Mouse (Mus musculus) cerebellum, adult 18-20 months (tissue): ENCODE results near the gene Gm5890.
"Not testable (repeated sequence)": the region's sequence is repeated elsewhere in the genome, so short reads cannot be mapped to it uniquely, and the experiment has no call there.

Experiments used
- DNase-seq, 2 experiments: peaks; one replicate each; pipeline ENCODE4 v3.0.0; 2021

Gm5890 gene

DNA sequence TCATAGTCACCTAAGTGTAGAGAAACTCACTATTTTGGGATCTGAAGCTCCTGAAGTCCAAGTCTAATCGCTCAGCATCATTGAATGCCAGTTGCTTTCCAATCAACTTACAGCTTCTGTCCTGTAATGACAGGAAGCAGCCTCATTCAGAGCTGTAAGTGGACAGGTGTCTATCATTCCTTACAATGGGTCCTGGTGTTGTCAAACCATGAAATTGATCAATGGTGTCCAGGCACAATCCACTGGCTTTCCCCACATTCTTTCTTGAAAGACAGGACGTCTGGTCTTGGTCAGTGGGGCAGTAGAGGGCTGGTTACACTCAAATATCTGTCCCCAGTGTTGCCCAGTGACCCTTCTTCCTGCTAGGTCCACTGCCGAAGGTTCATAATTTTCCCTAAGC, at the start of gene Gm5890:
TSS of gene Gm5890 (minus strand) at position 101 of the 400 bp plus-strand sequence.
- not testable (repeated sequence) for DNase-seq

DNA sequence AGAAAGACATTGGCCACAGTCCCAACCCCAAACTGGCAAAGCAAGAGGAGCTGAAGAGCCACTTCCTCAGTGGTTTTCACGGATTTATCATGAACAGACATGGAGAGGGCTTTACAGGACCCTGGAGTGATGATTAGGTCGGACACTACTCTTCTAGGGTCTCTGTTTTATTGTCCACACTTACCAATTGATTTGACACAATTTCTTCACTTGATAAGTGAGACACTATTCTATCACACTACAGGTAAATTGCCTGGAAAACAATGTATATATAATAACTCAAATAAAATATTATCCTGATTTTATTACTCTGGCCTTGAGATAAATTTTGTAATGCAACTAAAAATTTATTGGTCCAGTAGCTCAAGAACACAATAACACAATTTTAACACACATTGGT, 28.9 kb downstream of the Gm5890 start, which contains the start of gene Gm4498:
TSS of gene Gm4498 (minus strand) at position 101 of the 400 bp plus-strand sequence.
- DNase-seq, result not testable (repeated sequence)
